Mouse (Mus musculus) MEL (cell line): Measurements from ENCODE around the gene Vps39. TPM values are rescaled to one million over a fixed set of nuclear protein-coding genes. Genes with fewer than 3 reads are reported as not detected.

Experiments
- DNase-seq: peaks from one replicate; pipeline ENCODE4 v3.0.0; 2011; ENCODE audit warnings: low read depth, low spot score
- H3K27ac ChIP-seq: 2 replicates; pipeline ENCODE4 v1.5.1; 2012; ENCODE audit warnings: low read depth, mild to moderate bottlenecking, control low read depth, low read length, moderate library complexity; ENCODE audit not compliant: control insufficient read depth
- H3K27me3 ChIP-seq, 2 experiments: fragments of 150-350 bp in 1 of 2; sonication (generic) in 1 of 2; 2 replicates each; pipeline ENCODE4 v1.6.1; 2012; ENCODE audit warnings: low read length in 2 of 2, mild to moderate bottlenecking in 2 of 2, improper control_type of control experiment in 1 of 2, moderate library complexity in 1 of 2; ENCODE audit not compliant: insufficient read depth in 2 of 2, control insufficient read depth in 1 of 2
- H3K36me3 ChIP-seq, 2 experiments: 2 replicates each; pipeline ENCODE4 v1.6.1; 2012 to 2014; ENCODE audit warnings: low read length in 2 of 2, improper control_type of control experiment in 1 of 2, inconsistent platforms in 1 of 2, mild to moderate bottlenecking in 1 of 2; ENCODE audit not compliant: insufficient read depth in 2 of 2, control insufficient read depth in 1 of 2
- H3K4me1 ChIP-seq, 2 experiments: fragments of 150-350 bp in 1 of 2; sonication (generic) in 1 of 2; 2 replicates each; pipeline ENCODE4 v1.6.1; 2012; ENCODE audit warnings: low read length in 2 of 2, improper control_type of control experiment in 1 of 2, mild to moderate bottlenecking in 1 of 2; ENCODE audit not compliant: insufficient read depth in 2 of 2, control insufficient read depth in 1 of 2
- H3K4me3 ChIP-seq, 2 experiments: fragments of 150-350 bp in 1 of 2; sonication (generic) in 1 of 2; 2 replicates each; pipeline ENCODE4 v1.5.1; 2012; ENCODE audit warnings: low read depth in 2 of 2, low read length in 2 of 2, mild to moderate bottlenecking in 2 of 2, moderate library complexity in 2 of 2, control low read depth in 1 of 2, improper control_type of control experiment in 1 of 2; ENCODE audit not compliant: control insufficient read depth in 1 of 2, insufficient read depth in 1 of 2
- H3K79me2 ChIP-seq: 2 replicates; pipeline ENCODE4 v1.6.1; 2012; ENCODE audit warnings: mild to moderate bottlenecking, low read length, moderate library complexity; ENCODE audit not compliant: control insufficient read depth, poor library complexity, insufficient read depth
- H3K9ac ChIP-seq: 2 replicates; pipeline ENCODE4 v1.6.1; 2012; ENCODE audit warnings: low read depth, mild to moderate bottlenecking, control low read depth, low read length, moderate library complexity; ENCODE audit not compliant: control insufficient read depth, poor library complexity, severe bottlenecking
- H3K9me3 ChIP-seq: fragments of 150-350 bp; sonication (generic); replicated peaks from 2 replicates; pipeline ENCODE4 v1.6.1; 2012; ENCODE audit warnings: mild to moderate bottlenecking, low read length, improper control_type of control experiment, moderate library complexity; ENCODE audit not compliant: insufficient read depth
- CHD2 ChIP-seq: IDR thresholded peaks from 2 replicates; pipeline ENCODE4 v1.6.1; 2011; ENCODE audit warnings: low read length, improper control_type of control experiment
- CTCF ChIP-seq, 3 experiments: IDR thresholded peaks in 2 of 3; conservative IDR thresholded peaks in 1 of 3; 2 replicates each; pipeline ENCODE4 v1.5.1; 2011 to 2012; ENCODE audit warnings: low read length in 3 of 3, low read depth in 2 of 3, mild to moderate bottlenecking in 2 of 3, improper control_type of control experiment in 1 of 3, inconsistent platforms in 1 of 3, mixed read lengths in 1 of 3, moderate library complexity in 1 of 3; ENCODE audit not compliant: control insufficient read depth in 1 of 3, insufficient read depth in 1 of 3, poor library complexity in 1 of 3, severe bottlenecking in 1 of 3
- E2F4 ChIP-seq: IDR thresholded peaks from 2 replicates; pipeline ENCODE4 v1.6.1; 2011; ENCODE audit warnings: low read depth, low read length, improper control_type of control experiment, borderline replicate concordance
- ELF1 ChIP-seq: IDR thresholded peaks from 2 replicates; pipeline ENCODE4 v1.6.1; 2014; ENCODE audit warnings: low read depth, mild to moderate bottlenecking, inconsistent platforms, low read length, improper control_type of control experiment, moderate library complexity
- EP300 ChIP-seq, 2 experiments: IDR thresholded peaks; 2 replicates each; pipeline ENCODE4 v1.6.1; 2011; ENCODE audit warnings: improper control_type of control experiment in 2 of 2, low read length in 2 of 2, low read depth in 1 of 2, mild to moderate bottlenecking in 1 of 2
- HCFC1 ChIP-seq: IDR thresholded peaks from 2 replicates; pipeline ENCODE4 v1.6.1; 2012; ENCODE audit warnings: low read depth, mild to moderate bottlenecking, inconsistent platforms, low read length, improper control_type of control experiment, moderate library complexity
- JUND ChIP-seq: IDR thresholded peaks from 2 replicates; pipeline ENCODE4 v1.6.1; 2011; ENCODE audit warnings: low read depth, mild to moderate bottlenecking, improper control_type of control experiment, low read length
- MAFK ChIP-seq: IDR thresholded peaks from 2 replicates; pipeline ENCODE4 v1.6.1; 2011; ENCODE audit warnings: low read depth, mild to moderate bottlenecking, low read length, improper control_type of control experiment, borderline replicate concordance
- MAZ ChIP-seq: IDR thresholded peaks from 2 replicates; pipeline ENCODE4 v1.6.1; 2012; ENCODE audit warnings: low read depth, mild to moderate bottlenecking, inconsistent platforms, low read length, improper control_type of control experiment
- MEF2A ChIP-seq: IDR thresholded peaks from 2 replicates; pipeline ENCODE4 v1.6.1; 2014; ENCODE audit warnings: low read depth, mild to moderate bottlenecking, inconsistent platforms, low read length, improper control_type of control experiment; ENCODE audit not compliant: poor library complexity, insufficient replicate concordance, severe bottlenecking; ENCODE audit errors: extremely low read depth
- MXI1 ChIP-seq: IDR thresholded peaks from 2 replicates; pipeline ENCODE4 v1.6.1; 2011; ENCODE audit warnings: mild to moderate bottlenecking, low read depth, low read length, improper control_type of control experiment
- MYB ChIP-seq: IDR thresholded peaks from 2 replicates; pipeline ENCODE4 v1.6.1; 2011; ENCODE audit warnings: mild to moderate bottlenecking, low read depth, low read length, improper control_type of control experiment
- MYC ChIP-seq: IDR thresholded peaks from 2 replicates; pipeline ENCODE4 v1.6.1; 2011; ENCODE audit warnings: low read depth, mild to moderate bottlenecking, low read length, improper control_type of control experiment, moderate library complexity
- NRF1 ChIP-seq: IDR thresholded peaks from 2 replicates; pipeline ENCODE4 v1.6.1; 2014; ENCODE audit warnings: low read depth, mild to moderate bottlenecking, inconsistent platforms, low read length, improper control_type of control experiment, moderate library complexity; ENCODE audit not compliant: poor library complexity, insufficient read depth, severe bottlenecking
- POLR2AphosphoS2 ChIP-seq: IDR thresholded peaks from 2 replicates; pipeline ENCODE4 v1.6.1; 2011; ENCODE audit warnings: low read length, improper control_type of control experiment
- POLR2AphosphoS5 ChIP-seq: IDR thresholded peaks from 2 replicates; pipeline ENCODE4 v1.6.1; 2012; ENCODE audit warnings: low read depth, borderline replicate concordance, mild to moderate bottlenecking, inconsistent platforms, low read length, moderate library complexity, mixed read lengths
- RAD21 ChIP-seq: IDR thresholded peaks from 2 replicates; pipeline ENCODE4 v1.6.1; 2011; ENCODE audit warnings: mild to moderate bottlenecking, low read depth, low read length, improper control_type of control experiment
- RCOR1 ChIP-seq: IDR thresholded peaks from 2 replicates; pipeline ENCODE4 v1.6.1; 2012; ENCODE audit warnings: low read depth, mild to moderate bottlenecking, inconsistent platforms, low read length, improper control_type of control experiment
- SMC3 ChIP-seq: IDR thresholded peaks from 2 replicates; pipeline ENCODE4 v1.6.1; 2011; ENCODE audit warnings: low read depth, low read length, improper control_type of control experiment
- TBP ChIP-seq: IDR thresholded peaks from 2 replicates; pipeline ENCODE4 v1.8.0; 2011; ENCODE audit warnings: low read depth, low read length, improper control_type of control experiment
- ZC3H11A ChIP-seq: IDR thresholded peaks from 2 replicates; pipeline ENCODE4 v1.6.1; 2012; ENCODE audit warnings: low read depth, mild to moderate bottlenecking, inconsistent platforms, low read length, improper control_type of control experiment
- ZKSCAN1 ChIP-seq: IDR thresholded peaks from 2 replicates; pipeline ENCODE4 v1.6.1; 2012; ENCODE audit warnings: low read depth, mild to moderate bottlenecking, inconsistent platforms, low read length, improper control_type of control experiment, moderate library complexity
- ZNF384 ChIP-seq: IDR thresholded peaks from 2 replicates; pipeline ENCODE4 v1.6.1; 2012; ENCODE audit warnings: low read depth, mild to moderate bottlenecking, inconsistent platforms, low read length, improper control_type of control experiment
- polyA plus RNA-seq, 2 experiments: library from polyadenylated mRNA; stranded (reverse) in 1 of 2; unstranded in 1 of 2; fragments of >175 nt in 1 of 2; fragments of >200 nt in 1 of 2; gene quantifications; 2 replicates each; pipeline versions ENCODE4 v1.2.1 to v1.2.4; 2012; ENCODE audit warnings: low replicate concordance in 2 of 2, low read depth in 1 of 2; ENCODE audit not compliant: insufficient read length in 2 of 2, insufficient read depth in 1 of 2, missing spikeins in 1 of 2
- total RNA-seq: library from RNA; depleted of rRNA; stranded (reverse); fragments of 300-350 nt; gene quantifications from 2 replicates; pipeline ENCODE4 v1.2.3, GENCODE M21; 2012

Vps39 gene
- total and polyA plus RNA-seq, 3 experiments: 19.6 to 20.9 TPM; not detected in 1

- H3K9ac ChIP-seq: no peak within 1 kb of the TSS
- no peaks in the 10 kb centered on the region for H3K79me2 ChIP-seq
- TF ChIP-seq HCFC1 (no peak), TBP (no peak), E2F4 (no peak), MYC (no peak), JUND (no peak), CTCF (IDR thresholded peaks at IDR 0.05 in 2 of 3, conservative IDR thresholded peaks at IDR 0.05 in 1 of 3; ENCODE audit: control insufficient read depth in 1 of 3, insufficient read depth in 1 of 3, low read depth in 2 of 3, low read length in 3 of 3, poor library complexity in 1 of 3, severe bottlenecking in 1 of 3) (no peak), RAD21 (no peak), MAZ (no peak), MYB (no peak), MAFK (no peak), MXI1 (no peak), ZKSCAN1 (no peak), SMC3 (no peak), CHD2 (no peak), NRF1 (no peak)
- TF ChIP-seq, all 39 proteins: peak for 0
Measured at GRCm38 (mm10) chr2:120313976-120314375, 39.0 kb downstream of the Vps39 start, which contains the start of gene Pla2g4f. TSS of gene Pla2g4f (minus strand) at chr2:120314165.

GRCm38 (mm10) chr2:120312276-120312825 is 40.6 kb downstream of the Vps39 start:
- H3K79me2 ChIP-seq: no peaks in the 10 kb centered on the region
- no peak for TF ChIP-seq EP300 (IDR thresholded peaks at IDR 0.05; ENCODE audit: low read depth in 1 of 2, low read length in 2 of 2)
- TF ChIP-seq POLR2AphosphoS5: no peak
- TF ChIP-seq MYC: no peak
- no peak for TF ChIP-seq MAFK
- no peak for TF ChIP-seq ZC3H11A
- TF ChIP-seq CTCF (IDR thresholded peaks at IDR 0.05 in 2 of 3, conservative IDR thresholded peaks at IDR 0.05 in 1 of 3; ENCODE audit: control insufficient read depth in 1 of 3, insufficient read depth in 1 of 3, low read depth in 2 of 3, low read length in 3 of 3, poor library complexity in 1 of 3, severe bottlenecking in 1 of 3): no peak
- no peak for TF ChIP-seq ZNF384
- no peak for TF ChIP-seq POLR2AphosphoS2
- TF ChIP-seq MEF2A: no peak
- TF ChIP-seq RCOR1: no peak
- no peak for TF ChIP-seq MAZ
- no peak for TF ChIP-seq MXI1
- no peak for TF ChIP-seq ELF1
- TF ChIP-seq, all 39 proteins: peak for 0
- Histone ChIP-seq H3K9ac (no peak overlapping the region), H3K36me3 (no peaks in the 10 kb centered on the region), H3K4me3 (no peak overlapping the region), H3K27ac (no peak overlapping the region), H3K9me3 (no peaks in the 10 kb centered on the region), H3K27me3 (no peaks in the 10 kb centered on the region; a peak in 1 of 4 replicates), H3K4me1 (no peaks in the 10 kb centered on the region)
- no peak for DNase-seq

More at GRCm38 (mm10) chr2:120313976-120314375, 39.0 kb downstream of the Vps39 start, which contains the start of gene Pla2g4f:
- Histone ChIP-seq H3K27me3 (no peaks in the 10 kb centered on the region; a peak in 1 of 4 replicates), H3K27ac (no peak within 1 kb of the TSS), H3K9me3 (no peaks in the 10 kb centered on the region), H3K4me1 (no peaks in the 10 kb centered on the region), H3K36me3 (no peaks in the 10 kb centered on the region; a peak in 1 of 4 replicates), H3K4me3 (no peak within 1 kb of the TSS)
- no peak for DNase-seq
